Mouse (Mus musculus) CH12.LX (cell line): ENCODE measurements around the gene Mctp1.

Experiments used
- CTCF ChIP-seq, 2 experiments: IDR thresholded peaks in 1 of 2; conservative IDR thresholded peaks in 1 of 2; 2 replicates each; pipeline ENCODE4 v1.5.1; 2011 to 2012; ENCODE audit warnings: low read depth in 2 of 2, low read length in 2 of 2, improper control_type of control experiment in 1 of 2, inconsistent platforms in 1 of 2, mild to moderate bottlenecking in 1 of 2, moderate library complexity in 1 of 2
- HCFC1 ChIP-seq: IDR thresholded peaks from 2 replicates; pipeline ENCODE4 v1.6.1; 2012; ENCODE audit warnings: low read depth, mild to moderate bottlenecking, inconsistent platforms, low read length, improper control_type of control experiment
- MXI1 ChIP-seq: IDR thresholded peaks from 2 replicates; pipeline ENCODE4 v1.6.1; 2011; ENCODE audit warnings: mild to moderate bottlenecking, low read depth, low read length, improper control_type of control experiment
- POLR2A ChIP-seq: IDR thresholded peaks from 2 replicates; pipeline ENCODE4 v1.6.1; 2011; ENCODE audit warnings: low read depth, mild to moderate bottlenecking, improper control_type of control experiment, low read length
- SIN3A ChIP-seq: IDR thresholded peaks from 2 replicates; pipeline ENCODE4 v1.6.1; 2012; ENCODE audit warnings: low read length, improper control_type of control experiment, inconsistent platforms

GRCm38 (mm10) chr13:76858078-76858482 is 473.7 kb downstream of the Mctp1 start:
- TF ChIP-seq CTCF (conservative IDR thresholded peaks at IDR 0.05 in 1 of 2, IDR thresholded peaks at IDR 0.05 in 1 of 2; ENCODE audit: low read depth in 2 of 2, low read length in 2 of 2) (no peak), POLR2A (no peak), HCFC1 (no peak), SIN3A (no peak), MXI1 (no peak)
